In genomic region chr19:58860255-58861173, GRCm38 (mm10) we compare ENCODE assay signal across 8 mouse cellular contexts.
DNase-seq lines count a peak whose midpoint lies in the region; ATAC-seq and TF ChIP-seq lines count a peak whose summit lies in the region.

No protein-coding gene starts in this region.

- peak overlapping the region; percentile 92 for H3K27ac ChIP-seq in layer of hippocampus, adult 2 months
- H3K27ac ChIP-seq in liver, postnatal 0 days (ENCODE audit: low read depth): no peak overlapping the region
- peak overlapping the region; percentile 86 for H3K27ac ChIP-seq in neural tube, embryonic 15.5 days (replicated peaks)

- peaks cover 9% of the 10 kb centered on the region; the same call in 1 of the 2 replicates for H3K4me1 ChIP-seq in liver, postnatal 0 days (ENCODE audit: insufficient read depth)
- H3K4me1 ChIP-seq in neural tube, embryonic 15.5 days: peaks cover 45% of the 10 kb centered on the region

- no peak for TF ChIP-seq EP300 in liver, postnatal 0 days (IDR thresholded peaks at IDR 0.05; ENCODE audit: low read depth)

- peak; percentile 79 for ATAC-seq in liver, postnatal 0 days
- ATAC-seq in neural tube, embryonic 15.5 days (ENCODE audit: low FRiP score): peak; percentile 87

- H3K27me3 ChIP-seq in liver, postnatal 0 days (ENCODE audit: insufficient read depth, low read length): peaks cover 21% of the 10 kb centered on the region
- H3K27me3 ChIP-seq in neural tube, embryonic 15.5 days (replicated peaks): no peaks in the 10 kb centered on the region

- H3K36me3 ChIP-seq in liver, postnatal 0 days (replicated peaks; ENCODE audit: insufficient read depth, low read length): no peaks in the 10 kb centered on the region
- H3K36me3 ChIP-seq in neural tube, embryonic 15.5 days: no peaks in the 10 kb centered on the region

- peak; percentile 30 for TF ChIP-seq CTCF in layer of hippocampus, adult 2 months (conservative IDR thresholded peaks at IDR 0.05)
- no peak for TF ChIP-seq CTCF in liver, postnatal 0 days (IDR thresholded peaks at IDR 0.05; ENCODE audit: low read depth)

- peak; percentile 87 for DNase-seq in MN1 (ENCODE audit: low spot score)
- peak; percentile 86 to 90 for DNase-seq in cerebellum, adult 18-20 months
- peak; percentile 83 for DNase-seq in forelimb bud, embryonic 11.5 days (ENCODE audit: low read depth, low spot score)
- DNase-seq in heart, postnatal 36 days: peak; percentile 83 to 85
- DNase-seq in layer of hippocampus, adult 2 months (ENCODE audit: low spot score in 2 of 2): peak; percentile 88 to 90
- DNase-seq in liver, postnatal 0 days: peak; percentile 63
- DNase-seq in telencephalon, adult 2 months (ENCODE audit: low read depth, low spot score): peak; percentile 74

- no peak overlapping the region for H3K9ac ChIP-seq in liver, postnatal 0 days (replicated peaks)
- H3K9ac ChIP-seq in neural tube, embryonic 15.5 days (replicated peaks): peak overlapping the region; percentile 80

- H3K9me3 ChIP-seq in liver, postnatal 0 days (ENCODE audit: low read length): no peaks in the 10 kb centered on the region
- no peaks in the 10 kb centered on the region for H3K9me3 ChIP-seq in neural tube, embryonic 15.5 days (replicated peaks)

- peak overlapping the region; percentile 68 for H3K4me3 ChIP-seq in layer of hippocampus, adult 2 months
- H3K4me3 ChIP-seq in liver, postnatal 0 days (ENCODE audit: low read depth, low read length): peak overlapping the region; percentile 37
- H3K4me3 ChIP-seq in neural tube, embryonic 15.5 days (replicated peaks): peak overlapping the region; percentile 74

- under 1% methylated on average over 43 of the region's 46 CpGs for WGBS in liver, postnatal 0 days (ENCODE audit: insufficient replicate concordance)
- WGBS in neural tube, embryonic 15.5 days: under 1% methylated on average over 46 of the region's 46 CpGs

- intact Hi-C loops in heart, postnatal 36 days (cut with DNase I): loop anchor here (5.0 kb wide), 1 partner anchor 43 kb away; no protein-coding TSS in a partner anchor

- peak overlapping the region; percentile 65 for H3K4me2 ChIP-seq in liver, postnatal 0 days (ENCODE audit: low read depth, low read length)
- H3K4me2 ChIP-seq in neural tube, embryonic 15.5 days: peak overlapping the region; percentile 89
